Mouse (Mus musculus): ENCODE results near the gene Gper1. TPM values are rescaled to one million over a fixed set of nuclear protein-coding genes. Genes with fewer than 3 reads are reported as not detected.

Gper1 gene
- polyA plus RNA-seq, 1 experiment from 2014 or later: 7.8 TPM

DNA sequence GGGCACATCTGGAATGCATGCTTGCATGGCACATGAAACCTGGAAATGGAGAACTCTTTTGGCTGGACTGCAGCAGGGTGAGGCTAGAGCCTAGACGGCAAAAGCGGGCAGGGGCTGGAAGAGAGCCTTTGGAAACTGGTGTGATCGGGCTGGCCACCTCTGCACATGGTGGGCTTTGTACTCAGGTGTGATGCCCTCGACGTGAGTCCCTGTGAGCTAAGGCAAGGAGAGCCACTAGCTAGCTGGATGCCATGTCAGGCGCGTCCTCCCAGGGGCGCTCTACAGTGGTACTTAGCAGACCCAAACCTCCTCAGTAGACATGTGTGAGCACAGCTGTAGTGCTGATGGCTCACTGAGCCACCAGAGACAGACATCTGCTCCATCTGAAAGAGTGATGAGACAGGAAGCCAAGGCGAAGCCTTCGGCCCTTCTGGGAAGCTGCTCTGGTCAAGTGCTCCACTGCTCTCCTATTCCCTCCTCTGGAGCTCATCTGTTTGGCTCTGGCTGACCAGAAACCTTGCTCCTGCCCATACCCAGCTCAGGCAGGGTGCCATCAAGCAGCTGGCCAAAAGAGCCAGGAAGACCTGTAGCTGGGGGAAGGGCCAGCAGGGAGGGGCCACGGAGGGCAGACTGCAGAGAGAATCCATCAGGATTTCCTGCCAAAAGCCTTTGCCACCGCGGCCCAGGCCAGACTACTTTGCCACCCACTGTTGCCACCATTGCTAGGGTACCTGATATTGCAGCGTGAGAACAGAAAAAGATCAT is 15.6 kb upstream of the Gper1 start:
- Histone ChIP-seq H3K4me2 (ENCODE audit: low read length) (no peak overlapping the region), H3K27me3 (replicated peaks; ENCODE audit: control insufficient read depth, insufficient read depth, low read length) (no peaks in the 10 kb centered on the region), H3K9me3 (ENCODE audit: control insufficient read depth, low read length) (no peaks in the 10 kb centered on the region), H3K27ac (ENCODE audit: low read depth, low read length) (no peak overlapping the region; the same call in 1 of the 2 replicates), H3K4me1 (ENCODE audit: control insufficient read depth, insufficient read depth, low read depth, low read length) (peaks cover 5% of the 10 kb centered on the region), H3K9ac (ENCODE audit: low read depth, low read length) (no peak overlapping the region; the same call in 1 of the 2 replicates), H3K36me3 (ENCODE audit: control insufficient read depth, insufficient read depth, low read length) (no peaks in the 10 kb centered on the region), H3K4me3 (ENCODE audit: low read length) (no peak overlapping the region)
- WGBS: 85% methylated on average over 14 of the region's 14 CpGs
- ATAC-seq: no peak

DNA sequence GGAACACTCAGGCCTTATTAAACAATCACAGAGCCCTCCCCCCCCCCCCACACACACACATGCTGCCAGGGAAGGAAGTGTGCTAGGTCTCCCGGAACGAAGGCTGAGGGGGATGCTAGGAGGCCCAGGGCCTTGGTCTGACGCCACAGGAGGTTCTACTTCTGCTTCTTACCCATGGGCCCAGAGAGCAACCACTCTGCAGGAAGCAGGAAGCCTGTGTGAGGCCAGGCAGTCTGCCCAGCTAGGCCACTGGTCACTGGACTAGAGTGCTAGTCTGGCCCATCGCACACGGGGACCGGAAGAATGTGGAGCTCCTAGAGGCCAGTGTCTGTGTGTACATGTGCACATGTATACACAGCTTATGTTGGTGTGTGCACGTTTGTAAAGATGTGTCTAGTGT is 14.4 kb upstream of the Gper1 start:
- no peak for ATAC-seq
- no peak overlapping the region for H3K4me2 ChIP-seq (ENCODE audit: low read length)
- H3K4me3 ChIP-seq (ENCODE audit: low read length): no peak overlapping the region
- no peaks in the 10 kb centered on the region for H3K27me3 ChIP-seq (replicated peaks; ENCODE audit: control insufficient read depth, insufficient read depth, low read length)
- no peak overlapping the region for H3K27ac ChIP-seq (ENCODE audit: low read depth, low read length)
- no peaks in the 10 kb centered on the region for H3K9me3 ChIP-seq (ENCODE audit: control insufficient read depth, low read length)
- no peaks in the 10 kb centered on the region for H3K36me3 ChIP-seq (ENCODE audit: control insufficient read depth, insufficient read depth, low read length)
- peak overlapping the region; percentile 13; the same call in 1 of the 2 replicates for H3K9ac ChIP-seq (ENCODE audit: low read depth, low read length)
- peaks cover 5% of the 10 kb centered on the region for H3K4me1 ChIP-seq (ENCODE audit: control insufficient read depth, insufficient read depth, low read depth, low read length)
- WGBS: 74% methylated on average over 7 of the region's 7 CpGs

DNA sequence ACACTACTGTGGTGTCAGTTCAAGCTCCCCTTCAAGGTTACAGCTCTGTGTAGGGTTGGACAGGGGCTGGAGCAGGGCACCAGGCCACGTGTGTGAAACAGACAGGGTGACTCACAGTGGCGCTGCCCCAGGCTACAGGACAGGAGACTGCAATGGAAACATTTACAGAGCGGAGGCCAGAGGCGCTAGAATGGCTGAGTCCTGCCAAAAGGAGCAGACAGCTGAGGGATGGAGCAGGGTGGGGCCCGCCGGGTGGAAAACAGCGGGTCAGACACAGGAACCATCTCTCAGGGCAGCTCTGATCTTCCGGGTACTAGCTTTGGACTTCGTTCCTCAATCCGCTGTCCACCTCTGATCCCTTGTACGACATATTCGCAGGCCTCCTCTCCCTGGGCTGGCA is 13.5 kb upstream of the Gper1 start:
- no peak for ATAC-seq
- no peaks in the 10 kb centered on the region for H3K9me3 ChIP-seq (ENCODE audit: control insufficient read depth, low read length)
- H3K9ac ChIP-seq (ENCODE audit: low read depth, low read length): no peak overlapping the region
- no peaks in the 10 kb centered on the region for H3K36me3 ChIP-seq (ENCODE audit: control insufficient read depth, insufficient read depth, low read length)
- H3K27me3 ChIP-seq (replicated peaks; ENCODE audit: control insufficient read depth, insufficient read depth, low read length): no peaks in the 10 kb centered on the region
- no peak overlapping the region for H3K27ac ChIP-seq (ENCODE audit: low read depth, low read length)
- H3K4me3 ChIP-seq (ENCODE audit: low read length): no peak overlapping the region
- 78% methylated on average over 12 of the region's 12 CpGs for WGBS
- peaks cover 5% of the 10 kb centered on the region for H3K4me1 ChIP-seq (ENCODE audit: control insufficient read depth, insufficient read depth, low read depth, low read length)
- no peak overlapping the region for H3K4me2 ChIP-seq (ENCODE audit: low read length)

DNA sequence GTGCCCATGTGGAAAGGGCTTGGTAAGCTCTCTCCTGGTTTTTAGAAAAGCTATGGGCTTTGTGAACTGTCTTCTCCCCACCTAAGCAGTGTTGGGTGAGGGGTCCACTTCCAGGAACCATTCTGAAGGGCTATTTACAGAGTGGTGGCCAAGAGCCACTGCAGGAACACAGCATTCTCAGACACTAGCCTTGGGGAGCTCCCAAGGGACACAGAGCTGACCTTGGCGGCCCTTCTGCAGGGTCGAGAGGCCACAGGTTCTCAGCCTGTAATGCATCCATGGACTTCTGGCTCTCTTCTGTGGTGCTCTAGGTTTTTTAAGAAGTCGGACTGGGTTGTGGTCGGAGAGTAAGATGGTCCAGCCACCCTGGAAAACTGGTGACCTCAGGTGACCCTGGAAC is 12.9 kb upstream of the Gper1 start:
- Histone ChIP-seq H3K9me3 (ENCODE audit: control insufficient read depth, low read length) (no peaks in the 10 kb centered on the region), H3K9ac (ENCODE audit: low read depth, low read length) (no peak overlapping the region), H3K36me3 (ENCODE audit: control insufficient read depth, insufficient read depth, low read length) (no peaks in the 10 kb centered on the region), H3K27me3 (replicated peaks; ENCODE audit: control insufficient read depth, insufficient read depth, low read length) (no peaks in the 10 kb centered on the region), H3K4me3 (ENCODE audit: low read length) (no peak overlapping the region), H3K4me2 (ENCODE audit: low read length) (no peak overlapping the region), H3K27ac (ENCODE audit: low read depth, low read length) (no peak overlapping the region), H3K4me1 (ENCODE audit: control insufficient read depth, insufficient read depth, low read depth, low read length) (peaks cover 5% of the 10 kb centered on the region)
- WGBS: 90% methylated on average over 4 of the region's 4 CpGs
- no peak for ATAC-seq

DNA sequence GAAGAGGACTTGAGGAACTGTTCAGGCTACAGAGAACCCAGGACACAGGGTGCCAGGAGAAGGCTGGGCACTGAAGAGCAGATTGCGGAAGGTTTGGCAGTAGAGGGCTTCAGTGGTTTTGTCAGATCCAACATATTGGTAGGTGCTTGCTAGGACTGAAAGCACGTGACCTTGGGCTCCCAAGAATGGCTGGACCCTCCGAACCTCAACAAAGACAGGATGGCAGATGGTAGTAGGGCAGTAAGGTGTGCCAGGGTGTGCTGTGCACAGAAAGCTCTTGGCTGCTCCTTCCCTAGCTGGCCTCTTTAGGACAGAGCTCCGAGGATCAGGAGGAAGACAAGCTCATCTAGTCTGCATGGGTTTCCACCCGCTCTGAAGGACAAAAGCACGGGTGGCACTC is 11.8 kb upstream of the Gper1 start:
- H3K27ac ChIP-seq (ENCODE audit: low read depth, low read length): no peak overlapping the region
- no peaks in the 10 kb centered on the region for H3K9me3 ChIP-seq (ENCODE audit: control insufficient read depth, low read length)
- H3K4me3 ChIP-seq (ENCODE audit: low read length): no peak overlapping the region
- ATAC-seq: no peak
- H3K4me1 ChIP-seq (ENCODE audit: control insufficient read depth, insufficient read depth, low read depth, low read length): peaks cover 5% of the 10 kb centered on the region
- H3K36me3 ChIP-seq (ENCODE audit: control insufficient read depth, insufficient read depth, low read length): no peaks in the 10 kb centered on the region
- 88% methylated on average over 6 of the region's 6 CpGs for WGBS
- H3K27me3 ChIP-seq (replicated peaks; ENCODE audit: control insufficient read depth, insufficient read depth, low read length): no peaks in the 10 kb centered on the region
- H3K4me2 ChIP-seq (ENCODE audit: low read length): no peak overlapping the region
- H3K9ac ChIP-seq (ENCODE audit: low read depth, low read length): no peak overlapping the region

DNA sequence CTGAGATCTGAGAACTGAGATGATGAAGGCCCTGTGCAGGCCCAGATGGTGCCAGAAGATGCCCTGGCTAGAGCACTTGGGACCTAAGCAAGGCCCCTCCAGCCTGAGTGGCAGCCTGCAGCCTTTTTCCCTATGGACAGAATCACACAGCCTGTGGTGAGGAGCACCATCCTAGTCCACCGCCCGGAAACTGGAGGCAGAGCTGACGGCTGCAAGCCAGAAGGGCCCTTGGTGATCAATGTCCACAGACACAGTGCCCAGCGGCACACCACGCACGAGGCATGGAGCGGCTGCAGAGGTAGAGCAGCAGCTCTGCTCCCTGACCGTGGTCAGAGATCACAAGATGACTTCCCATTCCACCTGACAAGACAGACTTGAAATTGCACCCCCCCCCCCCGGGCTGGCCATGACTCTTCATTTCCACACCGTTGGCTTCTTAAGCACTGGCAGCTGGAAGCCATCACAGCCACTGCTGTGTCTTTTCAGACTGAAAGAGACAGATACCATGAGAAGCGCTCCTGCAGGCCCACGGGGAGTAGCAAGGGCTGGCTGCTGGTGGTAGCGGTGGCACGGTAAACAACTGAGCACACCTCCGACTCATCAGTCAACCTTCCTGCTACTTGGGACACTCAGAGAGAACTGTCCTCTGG is 11.2 kb upstream of the Gper1 start:
- Histone ChIP-seq H3K4me3 (ENCODE audit: low read length) (no peak overlapping the region), H3K4me1 (ENCODE audit: control insufficient read depth, insufficient read depth, low read depth, low read length) (peaks cover 5% of the 10 kb centered on the region), H3K27ac (ENCODE audit: low read depth, low read length) (no peak overlapping the region), H3K27me3 (replicated peaks; ENCODE audit: control insufficient read depth, insufficient read depth, low read length) (no peaks in the 10 kb centered on the region), H3K4me2 (ENCODE audit: low read length) (no peak overlapping the region), H3K36me3 (ENCODE audit: control insufficient read depth, insufficient read depth, low read length) (no peaks in the 10 kb centered on the region), H3K9ac (ENCODE audit: low read depth, low read length) (no peak overlapping the region), H3K9me3 (ENCODE audit: control insufficient read depth, low read length) (no peaks in the 10 kb centered on the region)
- 69% methylated on average over 15 of the region's 15 CpGs for WGBS
- no peak for ATAC-seq

DNA sequence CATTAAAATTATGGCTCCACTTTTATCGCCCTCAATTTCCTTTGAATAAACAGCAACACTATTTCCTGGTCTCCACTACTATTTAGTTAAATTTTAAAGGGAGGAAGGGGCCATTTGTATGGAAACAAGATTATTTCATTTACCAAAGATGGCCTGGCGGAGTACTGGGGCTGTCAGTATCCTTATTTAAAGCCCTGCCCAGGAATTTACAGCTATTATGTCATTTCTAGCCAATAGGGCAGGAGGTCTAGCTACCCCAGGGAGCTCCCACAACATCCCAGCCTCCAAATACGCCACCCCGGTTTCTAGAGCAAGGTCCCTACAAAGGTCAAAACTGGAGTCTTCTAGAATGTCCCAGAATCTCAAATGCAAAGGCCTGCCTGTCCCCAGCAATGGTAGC is 9.4 kb upstream of the Gper1 start:
- Histone ChIP-seq H3K9ac (ENCODE audit: low read depth, low read length) (no peak overlapping the region), H3K4me3 (ENCODE audit: low read length) (no peak overlapping the region), H3K9me3 (ENCODE audit: control insufficient read depth, low read length) (no peaks in the 10 kb centered on the region), H3K36me3 (ENCODE audit: control insufficient read depth, insufficient read depth, low read length) (no peaks in the 10 kb centered on the region), H3K27ac (ENCODE audit: low read depth, low read length) (no peak overlapping the region), H3K27me3 (replicated peaks; ENCODE audit: control insufficient read depth, insufficient read depth, low read length) (no peaks in the 10 kb centered on the region), H3K4me1 (ENCODE audit: control insufficient read depth, insufficient read depth, low read depth, low read length) (peaks cover under 1% of the 10 kb centered on the region; the same call in 1 of the 2 replicates), H3K4me2 (ENCODE audit: low read length) (no peak overlapping the region)
- ATAC-seq: no peak
- WGBS: 83% methylated on average over 4 of the region's 4 CpGs

DNA sequence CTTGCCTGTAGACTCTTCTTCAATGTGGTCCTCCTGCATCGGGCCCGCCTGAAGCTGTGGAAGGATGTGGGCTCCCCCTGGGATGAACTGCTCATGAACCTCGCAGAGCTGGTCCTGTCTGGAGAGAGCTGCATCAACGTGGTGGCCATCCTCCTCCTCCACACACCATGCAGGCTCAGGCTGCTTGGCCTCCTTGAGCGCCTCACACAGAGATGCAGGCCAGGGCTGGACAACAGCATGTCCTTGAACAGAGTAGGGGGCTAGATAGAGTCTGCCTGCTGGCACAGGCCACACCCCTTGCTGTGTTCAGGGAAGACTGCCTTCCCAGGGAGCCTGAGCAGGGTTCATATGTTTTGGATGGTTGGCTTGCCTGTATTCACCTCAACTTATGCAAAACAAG is 8.0 kb upstream of the Gper1 start:
- 95% methylated on average over 5 of the region's 5 CpGs for WGBS
- Histone ChIP-seq H3K27ac (ENCODE audit: low read depth, low read length) (no peak overlapping the region), H3K36me3 (ENCODE audit: control insufficient read depth, insufficient read depth, low read length) (no peaks in the 10 kb centered on the region), H3K9ac (ENCODE audit: low read depth, low read length) (no peak overlapping the region), H3K27me3 (replicated peaks; ENCODE audit: control insufficient read depth, insufficient read depth, low read length) (no peaks in the 10 kb centered on the region), H3K4me1 (ENCODE audit: control insufficient read depth, insufficient read depth, low read depth, low read length) (peaks cover 11% of the 10 kb centered on the region), H3K4me3 (ENCODE audit: low read length) (no peak overlapping the region), H3K9me3 (ENCODE audit: control insufficient read depth, low read length) (no peaks in the 10 kb centered on the region), H3K4me2 (ENCODE audit: low read length) (no peak overlapping the region)
- no peak for ATAC-seq

DNA sequence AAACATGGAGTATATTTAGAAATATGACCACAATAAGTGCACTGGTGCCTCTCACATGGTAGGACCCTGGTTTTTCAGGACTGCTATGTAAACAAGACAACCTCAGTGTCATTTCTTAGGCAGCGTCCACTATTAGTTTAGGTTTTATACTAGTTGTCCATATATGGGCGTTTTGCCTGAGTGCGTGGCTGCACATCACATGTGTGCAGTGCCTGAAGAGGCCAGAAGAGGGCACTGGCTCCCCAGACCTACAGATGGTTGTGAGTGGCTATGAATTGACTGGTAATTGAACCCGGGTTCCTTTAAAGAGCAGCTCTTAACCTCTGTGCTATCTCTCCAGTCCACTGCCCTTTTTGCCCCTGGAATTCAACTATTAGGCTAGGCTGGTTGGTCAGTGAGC is 6.0 kb upstream of the Gper1 start:
- H3K36me3 ChIP-seq (ENCODE audit: control insufficient read depth, insufficient read depth, low read length): no peaks in the 10 kb centered on the region
- H3K4me2 ChIP-seq (ENCODE audit: low read length): no peak overlapping the region
- no peak overlapping the region for H3K9ac ChIP-seq (ENCODE audit: low read depth, low read length)
- H3K27me3 ChIP-seq (replicated peaks; ENCODE audit: control insufficient read depth, insufficient read depth, low read length): no peaks in the 10 kb centered on the region
- H3K27ac ChIP-seq (ENCODE audit: low read depth, low read length): no peak overlapping the region
- ATAC-seq: no peak
- peaks cover 11% of the 10 kb centered on the region for H3K4me1 ChIP-seq (ENCODE audit: control insufficient read depth, insufficient read depth, low read depth, low read length)
- H3K9me3 ChIP-seq (ENCODE audit: control insufficient read depth, low read length): no peaks in the 10 kb centered on the region
- no peak overlapping the region for H3K4me3 ChIP-seq (ENCODE audit: low read length)
- WGBS: 91% methylated on average over 4 of the region's 4 CpGs

All from hindbrain, embryonic 16.5 days (tissue).